Mouse (Mus musculus): Measurements from ENCODE around the gene Scube2. TPM values are rescaled to one million over a fixed set of nuclear protein-coding genes. Genes with fewer than 3 reads are reported as not detected.

Gene Scube2
- polyA plus RNA-seq, 1 experiment from 2014 or later = 1.7 TPM

- 84% methylated on average over 2 of the region's 2 CpGs for WGBS
Measured at GRCm38 (mm10) chr7:109787860-109788259, 77.6 kb downstream of the Scube2 start.

GRCm38 (mm10) chr7:109783281-109783680, 82.2 kb downstream of the Scube2 start:
- H3K36me3 ChIP-seq (replicated peaks) = no peaks in the 10 kb centered on the region
- no peak overlapping the region for H3K4me2 ChIP-seq
- no peak overlapping the region for H3K9ac ChIP-seq
- H3K9me3 ChIP-seq = no peaks in the 10 kb centered on the region
- no peak for ATAC-seq (replicated peaks)
- H3K4me1 ChIP-seq = peaks cover 15% of the 10 kb centered on the region
- peaks cover 30% of the 10 kb centered on the region for H3K27me3 ChIP-seq (replicated peaks)
- no peak overlapping the region for H3K4me3 ChIP-seq
- H3K27ac ChIP-seq = no peak overlapping the region
- 46% methylated on average over 7 of the region's 7 CpGs for WGBS

More at GRCm38 (mm10) chr7:109787860-109788259, 77.6 kb downstream of the Scube2 start:
- no peak for ATAC-seq (replicated peaks)
- H3K4me3 ChIP-seq = no peak overlapping the region
- no peak overlapping the region for H3K27ac ChIP-seq
- H3K4me2 ChIP-seq = no peak overlapping the region
- no peaks in the 10 kb centered on the region for H3K4me1 ChIP-seq
- H3K27me3 ChIP-seq (replicated peaks) = peaks cover 9% of the 10 kb centered on the region; the same call in 1 of the 2 replicates
- H3K9ac ChIP-seq = no peak overlapping the region
- H3K9me3 ChIP-seq = no peaks in the 10 kb centered on the region
- H3K36me3 ChIP-seq (replicated peaks) = no peaks in the 10 kb centered on the region

- Histone ChIP-seq H3K9me3 (no peaks in the 10 kb centered on the region), H3K27me3 (replicated peaks) (peaks cover 30% of the 10 kb centered on the region)
- 1% methylated on average over 52 of the region's 52 CpGs for WGBS
Measured at GRCm38 (mm10) chr7:109781470-109782203, 83.8 kb downstream of the Scube2 start, which contains the start of gene Nrip3. TSS of gene Nrip3 (minus strand) at chr7:109782025.

GRCm38 (mm10) chr7:109781087-109781469, 84.4 kb downstream of the Scube2 start:
- peak; percentile 76; the same call in 1 of the 2 replicates for ATAC-seq (replicated peaks)
- Histone ChIP-seq H3K4me2 (peak overlapping the region; percentile 96), H3K36me3 (replicated peaks) (no peaks in the 10 kb centered on the region), H3K9ac (peak overlapping the region; percentile 66), H3K9me3 (no peaks in the 10 kb centered on the region), H3K4me1 (peaks cover 15% of the 10 kb centered on the region), H3K27me3 (replicated peaks) (peaks cover 30% of the 10 kb centered on the region), H3K27ac (no peak overlapping the region), H3K4me3 (peak overlapping the region; percentile 75)
- 2% methylated on average over 24 of the region's 24 CpGs for WGBS

More at GRCm38 (mm10) chr7:109781470-109782203, 83.8 kb downstream of the Scube2 start, which contains the start of gene Nrip3:
- peak within 1 kb of the TSS; percentile 96 for H3K4me2 ChIP-seq
- peak; percentile 93 for ATAC-seq (replicated peaks)
- H3K4me3 ChIP-seq = peak within 1 kb of the TSS; percentile 75
- H3K27ac ChIP-seq = no peak within 1 kb of the TSS
- H3K36me3 ChIP-seq (replicated peaks) = no peaks in the 10 kb centered on the region
- peak within 1 kb of the TSS; percentile 66 for H3K9ac ChIP-seq
- peaks cover 15% of the 10 kb centered on the region for H3K4me1 ChIP-seq

GRCm38 (mm10) chr7:109772251-109772650, 93.2 kb downstream of the Scube2 start:
- no peaks in the 10 kb centered on the region for H3K4me1 ChIP-seq
- H3K4me2 ChIP-seq = no peak overlapping the region
- H3K27ac ChIP-seq = no peak overlapping the region
- H3K36me3 ChIP-seq (replicated peaks) = no peaks in the 10 kb centered on the region
- ATAC-seq (replicated peaks) = no peak
- no peaks in the 10 kb centered on the region for H3K27me3 ChIP-seq (replicated peaks)
- no peak overlapping the region for H3K9ac ChIP-seq
- no peaks in the 10 kb centered on the region for H3K9me3 ChIP-seq
- no peak overlapping the region for H3K4me3 ChIP-seq

GRCm38 (mm10) chr7:109768699-109769383, 96.6 kb downstream of the Scube2 start:
- Histone ChIP-seq H3K9me3 (no peaks in the 10 kb centered on the region), H3K27me3 (replicated peaks) (no peaks in the 10 kb centered on the region), H3K36me3 (replicated peaks) (no peaks in the 10 kb centered on the region), H3K4me1 (no peaks in the 10 kb centered on the region), H3K27ac (no peak overlapping the region), H3K4me3 (no peak overlapping the region), H3K4me2 (no peak overlapping the region), H3K9ac (no peak overlapping the region)
- no peak for ATAC-seq (replicated peaks)
- 69% methylated on average over 2 of the region's 2 CpGs for WGBS

DNA sequence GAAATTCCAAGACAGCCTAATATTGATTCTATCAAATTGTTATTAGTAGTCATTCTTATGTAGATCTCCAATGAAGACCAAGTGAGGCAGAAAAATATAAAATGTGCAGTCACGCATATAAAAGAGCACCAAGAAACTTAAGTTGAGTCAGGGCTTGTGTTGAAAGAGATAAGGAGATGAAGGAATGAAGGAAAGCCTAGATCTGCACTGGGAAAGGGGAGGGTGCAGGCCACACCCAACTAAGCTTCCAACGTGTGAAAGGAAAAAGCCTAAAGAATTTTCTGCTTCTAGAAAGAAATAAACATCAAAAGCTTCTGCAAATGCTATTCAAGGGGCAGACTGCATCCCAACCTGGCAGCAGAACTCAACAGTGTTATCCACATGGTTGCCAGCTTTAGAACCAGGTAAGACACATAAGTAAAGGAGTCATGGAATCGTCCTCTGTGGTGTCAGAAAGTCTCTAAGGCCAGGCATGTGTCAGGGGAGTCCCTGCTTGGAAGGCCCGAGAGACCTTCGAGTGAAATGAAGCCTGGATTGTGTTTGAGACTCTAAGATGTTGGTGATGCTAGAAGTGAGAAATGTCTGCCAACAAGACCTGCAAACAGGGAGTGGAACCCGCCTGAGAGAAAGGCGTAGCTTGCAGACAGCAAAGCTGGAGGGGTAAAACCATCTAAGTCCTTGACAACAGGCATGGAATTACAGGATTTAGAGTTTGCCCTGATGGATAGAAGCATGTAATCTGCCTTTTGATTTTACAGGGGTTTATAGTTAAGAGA, 97.7 kb downstream of the Scube2 start:
- Histone ChIP-seq H3K4me3 (no peak overlapping the region), H3K27me3 (replicated peaks) (no peaks in the 10 kb centered on the region), H3K36me3 (replicated peaks) (no peaks in the 10 kb centered on the region), H3K4me2 (no peak overlapping the region), H3K9ac (no peak overlapping the region), H3K27ac (no peak overlapping the region), H3K9me3 (no peaks in the 10 kb centered on the region), H3K4me1 (no peaks in the 10 kb centered on the region)
- no peak for ATAC-seq (replicated peaks)
- WGBS = 83% methylated on average over 7 of the region's 7 CpGs

DNA sequence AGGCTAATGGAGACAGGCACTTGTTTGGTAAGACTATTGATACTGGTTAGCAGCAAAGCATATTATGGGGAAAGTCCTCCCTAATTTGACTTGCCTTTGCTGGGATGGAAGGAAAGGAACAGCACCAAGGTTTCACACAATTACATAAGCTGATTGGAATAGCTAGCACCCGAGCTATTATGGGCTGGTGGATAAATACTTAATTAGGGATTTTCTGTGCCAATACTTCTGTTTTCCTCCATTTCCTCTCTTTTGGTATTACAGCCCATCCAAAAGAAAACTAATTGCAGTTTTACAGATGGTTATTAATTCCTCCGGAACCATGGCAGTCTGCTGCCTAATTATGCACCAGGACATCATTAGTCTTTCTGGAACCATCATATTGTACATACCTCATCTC, 101.5 kb downstream of the Scube2 start:
- H3K27me3 ChIP-seq (replicated peaks) = no peaks in the 10 kb centered on the region
- 69% methylated on average over 2 of the region's 2 CpGs for WGBS
- H3K27ac ChIP-seq = no peak overlapping the region
- H3K4me1 ChIP-seq = no peaks in the 10 kb centered on the region
- no peaks in the 10 kb centered on the region for H3K9me3 ChIP-seq
- H3K4me3 ChIP-seq = no peak overlapping the region
- no peak overlapping the region for H3K4me2 ChIP-seq
- no peak for ATAC-seq (replicated peaks)
- no peaks in the 10 kb centered on the region for H3K36me3 ChIP-seq (replicated peaks)
- no peak overlapping the region for H3K9ac ChIP-seq

DNA sequence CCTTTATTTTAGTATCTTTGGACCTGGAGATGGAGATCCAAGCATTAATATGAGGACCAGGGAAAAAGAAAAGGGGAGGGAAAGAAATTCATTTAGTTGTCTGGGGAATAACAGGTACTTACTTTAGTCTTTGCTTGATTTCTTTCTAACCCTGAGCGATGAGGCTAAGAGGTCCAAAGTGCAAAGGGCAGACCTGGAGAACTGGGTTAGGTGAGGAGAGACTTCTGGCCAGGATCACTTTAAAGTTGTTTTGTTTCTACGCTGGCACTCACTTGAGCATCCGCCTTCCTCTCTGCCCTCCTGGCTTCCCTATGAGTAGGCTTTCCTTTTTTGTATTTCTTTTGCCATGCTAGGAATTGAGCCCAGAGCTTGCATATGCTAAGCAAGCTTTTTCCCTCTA, 109.2 kb downstream of the Scube2 start:
- WGBS = 88% methylated on average over 3 of the region's 3 CpGs

DNA sequence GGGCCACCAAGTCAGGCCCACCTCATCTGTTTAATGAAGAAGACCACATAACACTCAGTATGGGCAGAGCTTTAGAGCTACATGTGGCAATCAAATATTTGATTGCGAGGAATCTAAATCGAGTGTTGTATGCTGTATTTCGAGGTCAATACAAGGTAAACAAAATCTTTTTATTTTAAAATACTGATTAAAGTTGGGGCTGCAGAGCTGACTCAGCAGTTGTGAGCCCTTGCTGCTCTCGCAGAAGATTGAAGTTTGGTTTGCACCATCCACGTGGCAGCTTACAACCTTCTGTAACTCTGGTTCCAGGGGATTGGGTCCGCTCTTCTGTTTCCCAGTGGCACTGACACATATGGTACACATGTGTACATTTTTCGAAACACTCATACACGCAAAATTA, 111.4 kb downstream of the Scube2 start:
- 91% methylated on average over 8 of the region's 8 CpGs for WGBS
- no peak overlapping the region for H3K9ac ChIP-seq

More for the DNA sequence above, 109.2 kb downstream of the Scube2 start:
- Histone ChIP-seq H3K27ac (no peak overlapping the region), H3K9me3 (no peaks in the 10 kb centered on the region), H3K27me3 (replicated peaks) (no peaks in the 10 kb centered on the region), H3K4me2 (no peak overlapping the region), H3K9ac (no peak overlapping the region), H3K4me3 (no peak overlapping the region), H3K4me1 (peaks cover 19% of the 10 kb centered on the region), H3K36me3 (replicated peaks) (no peaks in the 10 kb centered on the region)
- ATAC-seq (replicated peaks) = no peak

GRCm38 (mm10) chr7:109752008-109752925, 113.2 kb downstream of the Scube2 start, which contains the start of gene Tmem9b:
TSS of gene Tmem9b (minus strand) at chr7:109752875.
- WGBS = under 1% methylated on average over 74 of the region's 74 CpGs
- H3K36me3 ChIP-seq (replicated peaks) = no peaks in the 10 kb centered on the region
- peaks cover 31% of the 10 kb centered on the region for H3K4me1 ChIP-seq
- H3K9me3 ChIP-seq = no peaks in the 10 kb centered on the region
- peak; percentile 95 for ATAC-seq (replicated peaks)
- H3K9ac ChIP-seq = peak within 1 kb of the TSS; percentile 88
- H3K4me2 ChIP-seq = peak within 1 kb of the TSS; percentile 83
- peak within 1 kb of the TSS; percentile 84 for H3K27ac ChIP-seq
- H3K27me3 ChIP-seq (replicated peaks) = no peaks in the 10 kb centered on the region
- peak within 1 kb of the TSS; percentile 72 for H3K4me3 ChIP-seq

More for the DNA sequence above, 111.4 kb downstream of the Scube2 start:
- H3K9me3 ChIP-seq = no peaks in the 10 kb centered on the region
- H3K27me3 ChIP-seq (replicated peaks) = no peaks in the 10 kb centered on the region
- no peak for ATAC-seq (replicated peaks)
- H3K36me3 ChIP-seq (replicated peaks) = no peaks in the 10 kb centered on the region
- H3K4me1 ChIP-seq = peaks cover 31% of the 10 kb centered on the region
- H3K4me3 ChIP-seq = no peak overlapping the region
- H3K27ac ChIP-seq = no peak overlapping the region
- H3K4me2 ChIP-seq = no peak overlapping the region
